Mouse (Mus musculus): ENCODE measurements at regions not wholly inside any gene's neighbourhood (a gene's known extent, or its start where the extent isn't known, plus 50 kb on each side); places are given as distances from the start of the nearest gene placed in this dataset.
A peak's percentile ranks its signal among the peaks of the same experiment; 100 is the strongest.

- no peak overlapping the region for H3K9ac ChIP-seq
- no peaks in the 10 kb centered on the region for H3K9me3 ChIP-seq (replicated peaks)
- H3K27me3 ChIP-seq (replicated peaks), result no peaks in the 10 kb centered on the region
- ATAC-seq (ENCODE audit: insufficient number of reproducible peaks, low FRiP score), result no peak
- H3K4me1 ChIP-seq (replicated peaks), result peaks cover 26% of the 10 kb centered on the region
- no peak overlapping the region for H3K4me3 ChIP-seq
- no peaks in the 10 kb centered on the region for H3K36me3 ChIP-seq
- no peak overlapping the region for H3K27ac ChIP-seq (ENCODE audit: poor library complexity, severe bottlenecking)
- no peak overlapping the region for H3K4me2 ChIP-seq
- WGBS, result 55% methylated on average over 6 of the region's 6 CpGs
These were observed 84.1 kb upstream of the Galnt15 start for GRCm38 (mm10) chr14:31944682-31945081.

- Histone ChIP-seq H3K27ac (ENCODE audit: poor library complexity, severe bottlenecking) (peak overlapping the region; percentile 16; the same call in 1 of the 2 replicates), H3K4me2 (no peak overlapping the region)
- ATAC-seq (ENCODE audit: insufficient number of reproducible peaks, low FRiP score), result peak; percentile 71
These were observed 83.7 kb upstream of the Galnt15 start for GRCm38 (mm10) chr14:31945125-31945524.

GRCm38 (mm10) chr14:31946032-31946431 lies 82.8 kb upstream of the Galnt15 start:
- H3K4me2 ChIP-seq, result no peak overlapping the region
- no peak for ATAC-seq (ENCODE audit: insufficient number of reproducible peaks, low FRiP score)
- H3K27ac ChIP-seq (ENCODE audit: poor library complexity, severe bottlenecking), result peak overlapping the region; percentile 16; the same call in 1 of the 2 replicates
- WGBS, result 63% methylated on average over 1 of the region's 1 CpGs
- no peak overlapping the region for H3K4me3 ChIP-seq
- H3K27me3 ChIP-seq (replicated peaks), result no peaks in the 10 kb centered on the region
- H3K9me3 ChIP-seq (replicated peaks), result no peaks in the 10 kb centered on the region
- no peak overlapping the region for H3K9ac ChIP-seq
- peaks cover 26% of the 10 kb centered on the region for H3K4me1 ChIP-seq (replicated peaks)
- no peaks in the 10 kb centered on the region for H3K36me3 ChIP-seq

More at GRCm38 (mm10) chr14:31945125-31945524, 83.7 kb upstream of the Galnt15 start:
- no peaks in the 10 kb centered on the region for H3K9me3 ChIP-seq (replicated peaks)
- H3K4me3 ChIP-seq, result no peak overlapping the region
- 12% methylated on average over 7 of the region's 7 CpGs for WGBS
- H3K4me1 ChIP-seq (replicated peaks), result peaks cover 26% of the 10 kb centered on the region
- no peak overlapping the region for H3K9ac ChIP-seq
- H3K27me3 ChIP-seq (replicated peaks), result no peaks in the 10 kb centered on the region
- H3K36me3 ChIP-seq, result no peaks in the 10 kb centered on the region

DNA sequence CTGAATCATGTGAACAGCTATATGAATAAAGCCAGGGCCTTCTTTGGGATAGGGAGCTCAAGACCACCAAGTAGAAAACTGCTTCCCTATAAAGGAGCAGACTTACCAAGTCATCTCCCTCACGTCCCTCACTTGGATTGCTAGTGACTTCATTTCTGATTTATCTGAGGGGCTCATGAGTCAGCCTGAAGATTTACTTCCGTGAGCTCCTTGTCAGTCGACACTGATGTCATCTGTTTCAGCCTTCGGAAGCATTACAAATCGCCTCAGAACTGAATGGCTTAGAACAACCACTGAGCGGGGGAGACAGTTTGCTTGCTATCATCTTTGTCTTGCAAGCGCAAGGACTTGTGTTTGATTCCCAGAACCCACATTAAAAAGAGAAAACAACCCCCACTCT lies 81.5 kb upstream of the Galnt15 start:
- H3K9ac ChIP-seq, result no peak overlapping the region
- H3K4me1 ChIP-seq (replicated peaks), result peaks cover 26% of the 10 kb centered on the region
- H3K9me3 ChIP-seq (replicated peaks), result no peaks in the 10 kb centered on the region
- 0 out of 2 replicates have a peak overlapping the region, but pooled peaks have one; percentile 6 for H3K27ac ChIP-seq (ENCODE audit: poor library complexity, severe bottlenecking)
- H3K36me3 ChIP-seq, result no peaks in the 10 kb centered on the region
- no peak overlapping the region for H3K4me2 ChIP-seq
- ATAC-seq (ENCODE audit: insufficient number of reproducible peaks, low FRiP score), result no peak
- H3K27me3 ChIP-seq (replicated peaks), result no peaks in the 10 kb centered on the region
- H3K4me3 ChIP-seq, result no peak overlapping the region
- WGBS, result 25% methylated on average over 7 of the region's 7 CpGs

DNA sequence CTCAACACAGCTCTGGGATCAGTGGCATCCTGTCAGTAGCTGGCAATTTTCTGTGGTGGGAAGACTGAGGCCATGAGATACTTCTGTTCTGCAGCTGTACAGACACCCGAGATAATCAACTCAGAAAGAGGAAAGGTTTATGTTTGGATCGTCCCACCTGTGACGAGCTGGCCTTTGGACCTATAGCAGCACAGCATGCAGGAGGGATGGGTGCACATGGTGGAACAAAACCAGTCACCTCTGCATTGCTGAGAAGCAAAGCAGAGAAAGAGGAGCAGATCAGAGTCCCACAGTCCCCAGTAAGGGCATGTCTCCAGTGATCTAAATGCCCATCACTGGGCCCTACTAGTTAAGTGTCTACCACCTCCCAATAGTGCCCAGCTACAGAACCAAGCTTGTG lies 76.9 kb upstream of the Galnt15 start:
- Histone ChIP-seq H3K4me1 (replicated peaks) (peaks cover 7% of the 10 kb centered on the region; the same call in 1 of the 2 replicates), H3K4me2 (no peak overlapping the region), H3K4me3 (no peak overlapping the region), H3K27ac (ENCODE audit: poor library complexity, severe bottlenecking) (no peak overlapping the region), H3K36me3 (no peaks in the 10 kb centered on the region), H3K9ac (no peak overlapping the region), H3K27me3 (replicated peaks) (no peaks in the 10 kb centered on the region), H3K9me3 (replicated peaks) (no peaks in the 10 kb centered on the region)
- no peak for ATAC-seq (ENCODE audit: insufficient number of reproducible peaks, low FRiP score)
- 71% methylated on average over 3 of the region's 3 CpGs for WGBS

DNA sequence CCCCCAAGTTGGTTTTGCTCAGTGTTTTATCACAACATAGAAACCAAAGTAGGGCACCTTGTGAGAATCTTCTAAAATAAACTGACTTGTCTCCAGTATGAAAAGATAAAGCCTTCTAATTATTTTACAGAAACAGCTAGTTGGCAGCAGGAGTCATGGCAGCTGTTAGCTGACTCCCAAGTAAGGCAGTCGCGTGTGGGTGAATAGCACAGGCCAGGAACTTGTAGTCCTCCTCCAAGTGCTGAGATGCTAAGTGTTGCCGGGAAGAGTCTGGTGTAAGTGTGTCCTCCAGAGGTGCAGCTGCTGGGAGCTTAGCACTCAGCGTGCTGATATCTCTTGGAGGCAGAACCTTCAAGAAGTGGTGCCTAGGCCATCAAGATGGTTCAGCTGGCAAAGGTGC lies 75.0 kb upstream of the Galnt15 start:
- Histone ChIP-seq H3K4me2 (no peak overlapping the region), H3K27me3 (replicated peaks) (no peaks in the 10 kb centered on the region), H3K9me3 (replicated peaks) (no peaks in the 10 kb centered on the region), H3K36me3 (no peaks in the 10 kb centered on the region), H3K4me3 (no peak overlapping the region), H3K9ac (no peak overlapping the region), H3K4me1 (replicated peaks) (no peaks in the 10 kb centered on the region), H3K27ac (ENCODE audit: poor library complexity, severe bottlenecking) (no peak overlapping the region)
- WGBS, result 63% methylated on average over 4 of the region's 4 CpGs
- ATAC-seq (ENCODE audit: insufficient number of reproducible peaks, low FRiP score), result no peak

DNA sequence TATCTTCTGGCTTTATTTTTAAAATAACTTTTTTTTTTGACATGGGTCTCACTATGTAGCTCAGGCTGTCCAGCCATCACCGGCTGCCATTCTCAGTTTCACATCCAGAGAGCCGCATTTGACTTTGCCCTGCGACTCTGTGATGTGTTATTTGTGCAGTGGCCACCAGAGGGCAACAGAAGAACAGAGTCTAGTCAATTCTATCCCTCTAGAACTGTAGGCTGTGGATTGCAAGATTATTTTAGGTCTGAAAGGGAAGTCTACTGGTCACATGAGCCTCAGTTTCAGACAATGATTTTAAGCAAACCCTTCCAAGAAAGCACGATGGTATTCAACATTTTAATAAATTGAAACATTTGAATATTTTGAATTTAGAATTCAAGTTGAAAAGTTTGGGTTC lies 73.8 kb upstream of the Galnt15 start:
- no peak overlapping the region for H3K27ac ChIP-seq (ENCODE audit: poor library complexity, severe bottlenecking)
- no peaks in the 10 kb centered on the region for H3K36me3 ChIP-seq
- H3K9ac ChIP-seq, result no peak overlapping the region
- no peaks in the 10 kb centered on the region for H3K9me3 ChIP-seq (replicated peaks)
- no peak overlapping the region for H3K4me3 ChIP-seq
- 7% methylated on average over 4 of the region's 4 CpGs for WGBS
- H3K27me3 ChIP-seq (replicated peaks), result no peaks in the 10 kb centered on the region
- ATAC-seq (ENCODE audit: insufficient number of reproducible peaks, low FRiP score), result peak; percentile 54; the same call in 1 of the 2 replicates
- H3K4me2 ChIP-seq, result no peak overlapping the region
- no peaks in the 10 kb centered on the region for H3K4me1 ChIP-seq (replicated peaks)

GRCm38 (mm10) chr14:31957211-31957638 lies 71.6 kb upstream of the Galnt15 start:
- Histone ChIP-seq H3K9me3 (replicated peaks) (no peaks in the 10 kb centered on the region), H3K4me2 (no peak overlapping the region), H3K27ac (ENCODE audit: poor library complexity, severe bottlenecking) (no peak overlapping the region), H3K36me3 (no peaks in the 10 kb centered on the region), H3K27me3 (replicated peaks) (no peaks in the 10 kb centered on the region), H3K4me3 (no peak overlapping the region), H3K9ac (no peak overlapping the region), H3K4me1 (replicated peaks) (no peaks in the 10 kb centered on the region)
- WGBS, result 78% methylated on average over 10 of the region's 10 CpGs
- no peak for ATAC-seq (ENCODE audit: insufficient number of reproducible peaks, low FRiP score)

GRCm38 (mm10) chr14:31960201-31960854 lies 68.5 kb upstream of the Galnt15 start:
- Histone ChIP-seq H3K4me1 (replicated peaks) (peaks cover 14% of the 10 kb centered on the region), H3K4me2 (no peak overlapping the region), H3K9ac (no peak overlapping the region), H3K36me3 (no peaks in the 10 kb centered on the region), H3K27me3 (replicated peaks) (no peaks in the 10 kb centered on the region), H3K4me3 (no peak overlapping the region), H3K9me3 (replicated peaks) (no peaks in the 10 kb centered on the region), H3K27ac (ENCODE audit: poor library complexity, severe bottlenecking) (no peak overlapping the region)
- WGBS, result 81% methylated on average over 9 of the region's 9 CpGs
- no peak for ATAC-seq (ENCODE audit: insufficient number of reproducible peaks, low FRiP score)

DNA sequence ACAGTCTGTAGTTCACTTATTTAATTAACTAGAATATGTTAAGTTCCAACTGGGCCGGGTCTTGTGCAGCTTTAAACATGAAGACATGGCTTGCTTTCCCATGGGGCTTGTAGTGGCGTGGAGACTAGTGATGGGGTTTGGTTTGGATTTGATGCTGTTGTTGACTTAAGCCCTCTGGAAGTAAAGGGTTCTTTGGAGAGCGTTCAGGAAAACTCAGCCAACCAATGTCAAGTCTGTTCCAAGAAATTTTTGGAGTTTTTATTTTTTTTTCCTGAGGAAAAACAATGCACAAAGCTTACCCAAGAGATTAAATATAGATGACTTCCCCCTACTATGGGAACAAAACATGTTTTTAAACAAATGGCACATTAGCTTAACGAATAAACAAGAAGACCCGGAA lies 67.3 kb upstream of the Galnt15 start:
- H3K9me3 ChIP-seq (replicated peaks), result no peaks in the 10 kb centered on the region
- H3K4me1 ChIP-seq (replicated peaks), result peaks cover 14% of the 10 kb centered on the region
- ATAC-seq (ENCODE audit: insufficient number of reproducible peaks, low FRiP score), result no peak
- H3K36me3 ChIP-seq, result no peaks in the 10 kb centered on the region
- no peak overlapping the region for H3K27ac ChIP-seq (ENCODE audit: poor library complexity, severe bottlenecking)
- 83% methylated on average over 5 of the region's 5 CpGs for WGBS
- no peak overlapping the region for H3K9ac ChIP-seq
- H3K4me3 ChIP-seq, result no peak overlapping the region
- no peak overlapping the region for H3K4me2 ChIP-seq
- H3K27me3 ChIP-seq (replicated peaks), result no peaks in the 10 kb centered on the region

DNA sequence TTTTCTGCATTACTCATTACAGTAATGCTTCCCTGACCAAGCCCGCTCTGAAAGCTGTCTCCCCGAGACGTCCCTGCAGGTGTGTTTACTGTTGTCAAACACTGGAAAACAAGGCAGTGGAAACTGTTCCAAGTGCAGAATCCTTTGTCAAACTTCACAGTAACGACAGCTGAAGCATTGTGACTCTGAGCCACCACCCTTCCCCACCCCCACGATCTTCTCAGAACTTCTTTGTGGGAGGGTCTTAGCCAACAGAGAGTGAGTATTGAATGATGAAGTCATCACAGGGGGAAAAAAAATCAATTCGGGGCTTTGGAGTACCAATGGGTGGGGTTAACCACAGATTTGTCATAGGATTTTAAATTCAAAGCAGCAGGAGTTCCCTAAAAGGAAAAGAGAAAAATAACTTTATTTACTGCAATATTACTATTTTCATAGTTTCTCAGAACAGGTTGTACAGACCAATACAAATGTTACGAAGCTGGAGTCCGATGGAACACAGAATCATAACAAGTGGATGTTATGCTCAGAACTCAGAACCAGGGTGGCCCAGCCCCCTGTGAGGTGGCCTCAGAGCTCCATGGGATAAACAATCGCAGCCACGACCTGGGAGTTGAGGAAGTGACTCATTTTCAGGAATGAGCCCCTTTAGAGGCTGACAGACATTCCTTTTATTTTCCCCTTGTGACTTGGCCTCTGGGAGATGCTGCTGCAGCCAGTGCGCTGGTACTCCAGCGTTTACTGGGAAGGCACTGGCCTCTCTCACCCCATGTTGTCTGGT lies 65.5 kb upstream of the Galnt15 start:
- H3K4me2 ChIP-seq, result no peak overlapping the region
- WGBS, result 39% methylated on average over 12 of the region's 12 CpGs
- H3K36me3 ChIP-seq, result no peaks in the 10 kb centered on the region
- no peaks in the 10 kb centered on the region for H3K27me3 ChIP-seq (replicated peaks)
- H3K9me3 ChIP-seq (replicated peaks), result no peaks in the 10 kb centered on the region
- H3K4me1 ChIP-seq (replicated peaks), result peaks cover 14% of the 10 kb centered on the region
- H3K9ac ChIP-seq, result no peak overlapping the region
- H3K27ac ChIP-seq (ENCODE audit: poor library complexity, severe bottlenecking), result 0 out of 2 replicates have a peak overlapping the region, but pooled peaks have one; percentile 11
- 0 out of 2 replicates have a peak, but pooled peaks have one; percentile 39 for ATAC-seq (ENCODE audit: insufficient number of reproducible peaks, low FRiP score)
- H3K4me3 ChIP-seq, result no peak overlapping the region
